Mouse (Mus musculus) thymus, postnatal 4 days (tissue): ENCODE data around the gene Mrpl22.

Experiments
- DNase-seq: peaks from one replicate; pipeline ENCODE4 v3.0.0; 2021

Gene Mrpl22

DNA sequence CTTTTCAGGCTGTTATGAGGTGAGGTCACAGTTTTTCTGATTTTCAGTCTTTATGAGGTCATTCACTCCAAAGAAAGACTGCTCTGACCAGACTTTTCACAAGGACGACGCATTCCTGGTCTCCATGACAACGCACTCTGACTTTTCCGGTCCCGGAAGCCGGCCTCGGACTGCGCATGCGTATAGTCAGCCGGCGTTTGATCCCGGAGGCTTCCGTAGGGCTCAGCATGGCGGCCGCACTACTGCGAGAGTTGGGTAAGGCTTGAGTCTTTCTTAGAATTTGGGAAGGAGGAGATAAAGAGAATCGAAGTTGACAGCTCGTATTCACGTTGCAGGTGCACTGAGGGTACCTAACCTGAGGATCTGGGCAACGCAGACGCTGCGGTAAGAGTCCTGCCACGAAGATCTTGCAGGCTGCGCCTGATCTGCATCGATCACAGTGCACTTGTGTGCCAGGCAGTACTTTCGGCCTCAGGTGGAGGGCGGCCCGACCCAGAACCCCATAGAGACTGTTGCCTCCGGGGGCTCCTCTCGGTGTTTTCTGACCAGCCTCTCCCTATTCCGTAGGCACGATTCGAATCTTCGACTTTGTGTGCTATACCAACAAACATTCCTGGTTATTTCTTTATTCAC is at the start of gene Mrpl22:
Gene Mrpl22, plus strand, starts transcription at position 203 of the 633 bp plus-strand sequence.
- DNase-seq, result peak; percentile 98

DNA sequence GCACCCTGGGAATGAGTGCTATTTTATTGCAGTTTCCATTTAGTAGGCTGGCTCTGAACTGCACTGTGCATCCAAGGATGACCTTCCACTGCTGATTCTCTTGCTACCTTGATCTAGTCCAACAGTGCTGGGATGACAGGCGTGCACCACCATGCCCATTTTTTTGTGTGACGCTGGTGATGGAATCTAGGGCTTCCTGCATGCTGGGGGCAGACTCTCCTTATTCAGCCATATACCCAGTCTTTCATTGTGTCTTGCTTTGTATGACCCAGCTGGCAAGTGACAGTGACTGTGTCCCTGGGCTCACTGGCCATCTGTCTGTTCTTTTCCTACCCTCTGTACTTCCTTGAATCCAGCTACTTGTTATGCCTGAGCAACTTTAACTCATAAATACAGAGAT is 47.8 kb upstream of the Mrpl22 start:
- no peak for DNase-seq

GRCm38 (mm10) chr11:58125021-58125420 is 46.4 kb upstream of the Mrpl22 start:
- no peak for DNase-seq

- DNase-seq, result no peak
Measured at GRCm38 (mm10) chr11:58126397-58127160, 44.9 kb upstream of the Mrpl22 start.

- DNase-seq, result no peak
Measured at GRCm38 (mm10) chr11:58127544-58127943, 43.9 kb upstream of the Mrpl22 start.

DNA sequence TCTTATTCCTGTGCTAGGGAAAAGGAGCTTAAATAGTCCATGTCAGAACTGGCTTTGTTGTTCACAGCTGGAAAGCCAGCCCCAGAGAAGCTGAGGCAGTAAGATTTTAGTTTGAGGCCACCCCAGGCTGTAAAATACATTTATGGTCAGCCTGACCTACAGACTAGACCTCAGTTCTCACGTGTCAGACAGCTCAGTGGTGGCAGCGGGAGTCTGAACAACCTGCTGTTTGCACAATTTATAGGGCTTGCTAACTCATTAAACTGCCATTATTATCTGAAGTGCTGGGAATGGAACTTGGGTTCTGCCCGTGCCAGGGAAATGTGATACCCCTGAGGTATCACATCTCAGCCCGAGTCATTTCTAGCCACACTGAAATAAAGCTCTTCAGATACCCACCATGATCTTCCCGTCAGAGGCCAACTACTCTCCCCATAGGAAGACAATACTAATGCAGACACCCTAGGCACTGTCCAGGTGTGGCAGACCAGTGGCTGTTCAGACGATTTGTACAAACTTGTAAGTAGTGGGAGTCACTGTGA is 42.1 kb upstream of the Mrpl22 start:
- DNase-seq, result no peak

- no peak for DNase-seq
Measured at GRCm38 (mm10) chr11:58132026-58132425, 39.4 kb upstream of the Mrpl22 start.

DNA sequence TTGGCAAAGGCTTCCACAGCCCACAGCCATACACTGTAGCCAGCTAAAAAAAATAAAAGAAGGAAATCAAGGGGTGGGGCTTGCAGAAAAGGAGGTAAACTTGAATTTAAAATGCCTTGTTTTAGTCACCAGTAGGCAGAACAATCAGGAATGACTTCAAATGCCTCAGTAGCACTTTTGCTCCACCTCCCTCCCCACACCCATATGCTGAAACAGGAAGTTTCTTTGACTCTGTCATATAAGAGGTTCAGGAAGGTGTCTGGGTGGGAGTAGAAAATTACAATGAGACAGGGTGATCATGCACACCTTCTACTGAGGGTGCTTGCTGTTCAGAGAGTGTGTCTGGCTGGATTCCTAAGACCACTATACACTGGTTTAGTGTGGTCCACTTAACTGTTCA is 36.6 kb upstream of the Mrpl22 start:
- DNase-seq, result no peak

DNA sequence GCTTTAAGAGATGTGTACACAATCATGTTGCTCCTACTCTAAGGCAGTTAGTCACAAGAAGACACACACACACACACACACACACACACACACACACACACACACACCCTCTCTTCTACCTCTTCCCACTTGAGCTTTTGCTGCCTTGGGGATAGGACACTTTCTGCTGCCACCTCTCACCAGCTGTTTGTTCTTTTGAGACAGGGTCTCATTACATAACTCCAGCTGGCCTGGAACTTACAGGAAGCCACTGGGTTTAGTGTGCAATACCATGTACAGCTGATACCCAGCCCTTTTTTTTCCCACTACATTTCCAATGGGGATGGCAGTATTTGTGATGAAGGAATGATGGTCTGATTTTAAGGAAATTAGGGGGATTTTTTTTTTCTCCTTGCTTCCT is 36.2 kb upstream of the Mrpl22 start:
- no peak for DNase-seq

GRCm38 (mm10) chr11:58136677-58137076 is 34.8 kb upstream of the Mrpl22 start:
- DNase-seq, result no peak

DNA sequence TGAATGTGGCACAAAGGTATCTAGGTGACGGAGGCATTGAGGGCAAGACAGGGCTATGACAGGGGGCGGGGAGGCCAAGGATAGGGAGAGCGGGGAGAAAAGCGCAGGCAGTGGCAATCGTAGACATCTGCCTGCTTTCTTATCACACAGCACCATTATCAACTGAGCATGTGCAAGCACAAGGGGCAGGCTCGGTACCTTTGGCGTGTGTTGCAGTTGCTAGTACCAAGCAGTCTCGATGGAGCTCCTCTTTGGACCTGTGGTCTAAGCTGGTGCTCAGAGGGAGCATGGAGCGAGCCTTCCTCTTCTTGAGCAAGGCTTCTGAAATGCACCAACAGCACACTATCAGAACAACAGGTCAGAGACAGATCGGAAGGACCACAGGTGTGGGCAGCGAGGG is 32.6 kb upstream of the Mrpl22 start:
- peak; percentile 64 for DNase-seq

- DNase-seq, result peak; percentile 50
Measured at GRCm38 (mm10) chr11:58139466-58139865, 32.0 kb upstream of the Mrpl22 start.

DNA sequence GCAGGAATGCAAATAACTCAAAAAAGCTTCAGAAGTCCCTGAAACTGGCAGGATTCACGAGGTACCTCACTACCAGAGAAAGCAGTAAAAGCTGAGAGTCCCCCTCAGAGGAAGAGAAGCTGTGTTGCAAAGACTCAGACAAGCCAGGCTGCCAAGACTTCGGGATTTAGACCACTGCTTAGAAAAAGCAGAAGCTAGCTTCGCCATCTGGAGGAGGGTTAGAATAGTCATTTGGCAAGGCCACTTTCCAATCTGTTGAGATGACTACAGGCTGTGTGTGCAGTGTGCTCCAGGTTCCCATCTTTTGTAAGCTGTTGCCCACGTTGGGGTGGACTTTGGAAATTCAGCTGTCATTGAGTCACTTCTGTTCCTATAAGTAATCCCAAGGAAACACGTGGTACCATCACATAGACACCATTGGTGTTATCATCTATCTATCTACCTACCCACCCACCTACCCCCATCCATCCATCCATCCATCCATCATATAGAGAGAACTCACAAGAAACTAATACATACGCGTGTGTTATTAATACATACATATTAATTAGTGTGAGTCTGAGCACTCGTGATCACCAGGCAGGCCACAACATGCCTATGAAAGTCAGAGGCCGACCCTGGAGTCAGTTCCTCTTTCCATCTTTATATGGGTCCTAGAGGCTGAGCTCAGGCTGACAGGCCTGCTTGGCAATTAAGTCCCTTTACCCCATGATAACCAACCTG is 27.6 kb upstream of the Mrpl22 start:
- no peak for DNase-seq

GRCm38 (mm10) chr11:58146241-58146640 is 25.2 kb upstream of the Mrpl22 start:
- no peak for DNase-seq

- no peak for DNase-seq
Measured at GRCm38 (mm10) chr11:58155458-58155857, 16.0 kb upstream of the Mrpl22 start.

DNA sequence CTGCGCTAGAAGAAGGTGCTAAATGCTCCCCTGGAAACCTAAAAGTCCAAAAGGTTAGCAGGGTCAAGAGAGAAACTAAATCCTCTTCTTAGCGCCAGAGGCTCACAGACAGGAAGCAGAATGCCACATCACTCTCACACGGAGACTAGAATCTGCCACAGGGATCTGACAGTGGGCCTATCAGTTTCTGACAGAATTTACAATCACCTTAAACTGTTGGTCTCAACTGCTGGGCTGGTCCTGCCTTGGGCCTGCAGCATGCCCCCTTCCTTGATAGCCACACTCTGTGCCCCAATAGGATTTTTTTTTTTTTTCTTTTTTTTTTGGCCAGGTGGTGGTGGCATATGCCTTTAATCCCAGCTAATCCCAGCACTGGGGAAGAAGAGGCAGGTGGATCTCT is 14.6 kb upstream of the Mrpl22 start:
- DNase-seq, result no peak

GRCm38 (mm10) chr11:58165072-58165471 is 6.4 kb upstream of the Mrpl22 start:
- DNase-seq, result peak; percentile 58

DNA sequence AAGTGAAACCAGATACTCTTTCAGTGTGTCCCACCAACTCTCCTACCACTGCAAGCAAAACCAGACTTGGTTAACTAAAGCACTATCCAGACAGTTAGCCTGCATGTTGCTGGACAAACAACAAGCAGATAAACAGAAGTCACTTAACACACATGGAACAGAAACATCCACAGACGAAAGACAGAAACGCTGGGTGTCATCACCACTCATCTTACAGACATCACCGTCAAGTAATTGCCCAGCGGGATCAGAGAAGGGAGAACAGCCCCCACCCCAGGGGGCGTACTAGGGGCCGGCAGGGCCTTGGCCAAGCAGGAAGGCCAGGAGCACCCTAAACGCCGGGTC is 3.7 kb upstream of the Mrpl22 start:
- no peak for DNase-seq

DNA sequence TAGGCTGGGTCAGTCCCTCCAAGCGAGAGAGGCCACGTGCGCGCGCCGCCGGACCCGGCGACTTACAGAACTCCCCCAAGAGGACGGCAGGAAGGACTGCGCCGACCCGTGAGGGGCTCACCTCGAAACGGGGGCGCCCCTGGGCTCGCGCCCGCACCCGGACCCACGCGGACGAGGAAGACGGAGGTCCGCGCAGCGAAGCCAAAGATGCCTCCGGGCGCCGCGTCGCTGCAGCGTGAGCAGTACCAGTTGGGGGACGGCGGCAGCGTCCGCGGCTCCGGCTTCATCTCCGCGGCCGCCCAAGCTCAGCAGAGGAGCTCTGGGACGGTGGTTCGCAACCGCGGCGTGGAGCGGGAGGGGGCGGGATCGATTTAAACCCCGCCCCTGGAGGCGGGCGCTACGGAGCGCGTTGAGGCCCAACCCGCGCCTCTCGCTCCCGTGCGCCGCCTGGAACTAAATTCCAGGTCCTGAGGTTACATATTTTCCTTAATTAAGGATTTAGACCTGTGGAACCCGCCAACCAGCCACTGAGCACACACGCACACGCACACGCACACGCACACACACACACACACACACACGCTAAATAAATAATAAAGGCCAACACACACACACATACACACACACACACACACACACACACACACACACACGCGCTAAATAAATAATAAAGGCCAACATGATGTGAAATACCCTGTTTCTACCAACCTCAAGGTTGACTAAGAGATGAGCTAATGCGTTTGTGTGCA is 3.1 kb upstream of the Mrpl22 start, which contains the start of gene Gemin5:
Gene Gemin5, minus strand, starts transcription at position 373 of the 749 bp plus-strand sequence.
- peak; percentile 93 for DNase-seq

GRCm38 (mm10) chr11:58169666-58170065 is 1.8 kb upstream of the Mrpl22 start:
- no peak for DNase-seq

DNA sequence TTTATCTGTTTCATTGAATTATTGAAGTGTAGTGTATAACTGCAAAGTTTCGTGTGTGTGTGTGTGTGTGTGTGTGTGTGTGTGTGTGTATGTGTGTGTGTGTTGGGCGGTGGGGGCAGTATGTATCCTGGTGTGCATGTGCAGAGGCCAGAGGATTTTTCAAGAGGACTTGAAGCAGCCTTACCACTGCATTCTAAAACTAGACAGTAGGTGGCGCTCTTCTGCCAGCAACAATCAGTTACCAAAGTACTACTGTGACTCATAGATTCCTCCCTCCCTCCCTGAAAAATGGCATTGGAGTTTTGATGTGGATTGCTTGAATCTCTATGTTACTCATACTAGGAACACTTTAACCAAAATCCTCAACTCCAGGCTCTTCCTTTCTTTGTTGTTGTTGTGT is 8.1 kb downstream of the Mrpl22 start:
- DNase-seq, result peak; percentile 78

DNA sequence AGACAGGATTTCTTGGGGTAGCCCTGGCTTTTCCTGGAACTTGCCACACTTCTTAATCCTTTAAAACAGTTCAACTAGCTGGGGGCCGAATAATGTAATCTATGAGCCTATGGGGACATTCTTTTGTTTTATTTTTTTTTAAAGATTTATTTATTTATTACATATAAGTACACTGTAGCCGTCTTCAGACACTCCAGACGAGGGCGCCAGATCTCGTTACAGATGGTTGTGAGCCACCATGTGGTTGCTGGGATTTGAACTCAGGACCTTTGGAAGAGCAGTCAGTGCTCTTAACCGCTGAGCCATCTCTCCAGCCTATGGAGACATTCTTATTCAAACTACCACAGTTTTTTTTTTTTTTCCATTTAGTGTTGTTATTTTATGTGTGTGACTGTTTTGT is 8.5 kb downstream of the Mrpl22 start:
- DNase-seq, result peak; percentile 66

DNA sequence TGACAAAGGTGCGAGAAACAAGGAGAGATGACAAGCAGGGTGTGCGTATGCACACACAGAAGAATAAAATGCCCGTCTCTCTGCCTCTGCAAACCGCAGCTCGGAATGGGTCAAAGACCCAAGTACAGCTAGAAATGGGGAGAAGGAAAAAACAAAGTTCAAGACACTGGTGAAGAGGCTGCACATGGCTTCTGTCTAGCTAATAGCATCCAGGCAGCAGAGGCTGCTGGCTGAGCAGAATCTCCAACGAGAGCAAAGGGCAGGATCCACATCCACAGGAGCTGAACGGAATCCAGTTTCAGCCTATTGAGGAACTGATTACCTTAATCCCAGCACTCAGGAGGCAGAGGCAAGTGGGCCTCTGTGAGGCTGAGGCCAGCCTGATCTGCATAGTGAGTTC is 9.3 kb downstream of the Mrpl22 start:
- no peak for DNase-seq
